Mouse (Mus musculus) stomach, embryonic 14.5 days (tissue): ENCODE results near the gene Hnrnph2. TPM values are rescaled to one million over a fixed set of nuclear protein-coding genes. Genes with fewer than 3 reads are reported as not detected.

Source experiments
- ATAC-seq: fragments of 200-750 bp; cut with Nextera tagmentation; 2 replicates; pipeline ENCODE4 v1.8.0; 2017; ENCODE audit warnings: low read depth, moderate TSS enrichment; ENCODE audit not compliant: insufficient number of reproducible peaks, insufficient read depth, low FRiP score
- H3K27ac ChIP-seq: fragments of 300-500 bp; sonication (generic); 2 replicates; pipeline ENCODE4 v1.5.1; 2014; ENCODE audit warnings: mild to moderate bottlenecking, low read length, moderate library complexity, mixed read lengths
- H3K27me3 ChIP-seq: fragments of 300-500 bp; sonication (generic); 2 replicates; pipeline ENCODE4 v1.6.1; 2014; ENCODE audit warnings: low read length, control low read depth, mixed read lengths; ENCODE audit not compliant: control insufficient read depth, insufficient read depth
- H3K36me3 ChIP-seq: fragments of 300-500 bp; sonication (generic); 2 replicates; pipeline ENCODE4 v1.6.1; 2014; ENCODE audit warnings: mild to moderate bottlenecking, control low read depth, low read length, moderate library complexity, mixed read lengths; ENCODE audit not compliant: control insufficient read depth, insufficient read depth
- H3K4me1 ChIP-seq: fragments of 300-500 bp; sonication (generic); 2 replicates; pipeline ENCODE4 v1.6.1; 2014; ENCODE audit warnings: low read length, control low read depth, mixed read lengths; ENCODE audit not compliant: control insufficient read depth, insufficient read depth
- H3K4me2 ChIP-seq: fragments of 300-500 bp; sonication (generic); replicated peaks from 2 replicates; pipeline ENCODE4 v1.6.1; 2014; ENCODE audit warnings: low read depth, low read length, control low read depth
- H3K4me3 ChIP-seq: fragments of 300-500 bp; sonication (generic); 2 replicates; pipeline ENCODE4 v1.5.1; 2014; ENCODE audit warnings: low read depth, low read length, control low read depth
- H3K9ac ChIP-seq: fragments of 300-500 bp; sonication (generic); replicated peaks from 2 replicates; pipeline ENCODE4 v1.6.1; 2014; ENCODE audit warnings: low read depth, mild to moderate bottlenecking, control low read depth, low read length, moderate library complexity, mixed read lengths
- H3K9me3 ChIP-seq: fragments of 300-500 bp; sonication (generic); 2 replicates; pipeline ENCODE4 v1.6.1; 2016; ENCODE audit warnings: low read depth, low read length, control low read depth; ENCODE audit not compliant: control insufficient read depth
- WGBS: fragments of 180-500 bp; shearing (Covaris S2); extraction: QIAGEN DNeasy Blood & Tissue Kit; methylation state at CpG from one replicate; pipeline ENCODE4 v1.1.7; 2014; 5-methylcytosine and 5-hydroxymethylcytosine counted together
- polyA plus RNA-seq: library from polyadenylated mRNA; unstranded; fragments of >200 nt; fragmentation: Nextera tagmentation; extraction: Ambion mirVana; gene quantifications from 2 replicates; pipeline ENCODE4 v1.2.1, GENCODE M21; 2014

The Hnrnph2 gene
- polyA plus RNA-seq, 1 experiment from 2014 or later, result 84.8 TPM

DNA sequence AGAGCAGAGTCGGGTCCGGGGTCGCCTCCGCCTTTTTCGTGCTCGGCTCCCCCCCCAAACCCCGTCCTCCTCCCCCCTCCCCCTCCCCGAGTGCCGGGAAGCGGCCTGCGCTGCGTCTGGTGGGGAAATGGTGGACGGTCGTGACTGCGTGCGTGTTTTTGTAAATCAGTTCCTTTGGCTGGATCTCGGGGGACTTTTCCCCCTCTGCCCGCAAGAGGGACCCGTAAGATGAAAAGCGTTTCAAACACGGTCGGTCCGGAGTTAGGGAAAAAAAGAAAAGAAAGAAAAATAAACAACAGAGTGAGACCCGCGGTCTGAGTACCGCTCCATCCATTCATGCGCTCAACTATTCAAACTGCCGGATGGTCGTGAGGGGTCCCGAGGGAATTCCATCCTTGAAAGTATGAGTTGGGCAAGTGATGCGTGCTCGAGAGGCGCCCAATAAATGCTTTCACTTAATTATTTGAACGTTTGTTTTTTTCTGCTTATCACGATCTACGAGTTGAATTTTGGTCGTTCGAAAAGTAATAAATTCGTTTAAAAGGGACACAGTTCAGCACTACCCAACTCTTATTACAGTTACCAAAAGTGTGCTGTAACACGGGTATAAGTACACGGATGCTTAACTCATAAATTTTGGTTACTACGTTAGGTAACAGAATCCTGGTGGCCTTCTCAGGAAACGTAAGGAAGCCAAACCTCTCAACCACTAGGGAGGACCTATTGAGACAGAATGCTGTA is 571 bp downstream of the Hnrnph2 start:
- H3K9ac ChIP-seq, result peak overlapping the region; percentile 45
- peak; percentile 78 for ATAC-seq
- H3K27me3 ChIP-seq, result no peaks in the 10 kb centered on the region
- WGBS, result 19% methylated on average over 43 of the region's 43 CpGs
- peak overlapping the region; percentile 40 for H3K4me2 ChIP-seq
- H3K27ac ChIP-seq, result peak overlapping the region; percentile 82
- H3K4me3 ChIP-seq, result peak overlapping the region; percentile 51
- H3K36me3 ChIP-seq, result no peaks in the 10 kb centered on the region
- H3K4me1 ChIP-seq, result no peaks in the 10 kb centered on the region
- no peaks in the 10 kb centered on the region for H3K9me3 ChIP-seq

- no peak for ATAC-seq
- Histone ChIP-seq H3K36me3 (peaks cover 3% of the 10 kb centered on the region; the same call in 1 of the 2 replicates), H3K27ac (no peak overlapping the region), H3K27me3 (no peaks in the 10 kb centered on the region), H3K4me3 (no peak overlapping the region), H3K9ac (no peak overlapping the region), H3K4me2 (no peak overlapping the region), H3K9me3 (no peaks in the 10 kb centered on the region), H3K4me1 (no peaks in the 10 kb centered on the region)
- WGBS, result 28% methylated on average over 4 of the region's 4 CpGs
These were observed 8.5 kb downstream of the Hnrnph2 start for GRCm38 (mm10) chrX:134609472-134609871.

DNA sequence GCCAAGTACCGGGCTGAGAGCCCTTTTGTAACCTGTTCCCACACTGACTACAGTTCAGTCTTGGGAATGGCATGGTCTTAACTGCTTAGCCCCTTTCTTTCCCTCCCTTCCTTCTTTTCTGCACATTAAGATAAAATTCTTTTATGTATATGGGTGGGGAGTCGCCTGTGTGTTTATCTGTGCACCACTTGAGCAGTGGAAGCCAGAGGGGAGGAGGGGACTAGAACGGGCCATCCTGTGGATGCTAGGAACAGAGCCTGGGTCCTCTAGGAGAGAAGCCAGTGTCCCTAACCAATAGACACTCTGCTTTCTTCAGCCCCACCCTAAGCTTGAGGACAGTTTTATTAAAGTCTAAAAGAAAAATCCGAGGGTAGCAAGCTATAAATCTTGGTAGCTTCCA is 10.0 kb downstream of the Hnrnph2 start:
- 69% methylated on average over 4 of the region's 4 CpGs for WGBS
- H3K9ac ChIP-seq, result no peak overlapping the region
- H3K4me3 ChIP-seq, result no peak overlapping the region
- no peak overlapping the region for H3K4me2 ChIP-seq
- H3K27me3 ChIP-seq, result no peaks in the 10 kb centered on the region
- H3K4me1 ChIP-seq, result no peaks in the 10 kb centered on the region
- no peak for ATAC-seq
- H3K9me3 ChIP-seq, result no peaks in the 10 kb centered on the region
- H3K27ac ChIP-seq, result no peak overlapping the region
- H3K36me3 ChIP-seq, result peaks cover 3% of the 10 kb centered on the region; the same call in 1 of the 2 replicates

GRCm38 (mm10) chrX:134612285-134612959 is 11.4 kb downstream of the Hnrnph2 start:
- Histone ChIP-seq H3K4me1 (no peaks in the 10 kb centered on the region), H3K27ac (peak overlapping the region; percentile 87), H3K4me3 (peak overlapping the region; percentile 10; the same call in 1 of the 2 replicates), H3K36me3 (peaks cover under 1% of the 10 kb centered on the region; the same call in 1 of the 2 replicates), H3K27me3 (no peaks in the 10 kb centered on the region), H3K9me3 (no peaks in the 10 kb centered on the region), H3K9ac (no peak overlapping the region), H3K4me2 (peak overlapping the region; percentile 19)
- WGBS, result 20% methylated on average over 15 of the region's 15 CpGs
- ATAC-seq, result peak; percentile 91

DNA sequence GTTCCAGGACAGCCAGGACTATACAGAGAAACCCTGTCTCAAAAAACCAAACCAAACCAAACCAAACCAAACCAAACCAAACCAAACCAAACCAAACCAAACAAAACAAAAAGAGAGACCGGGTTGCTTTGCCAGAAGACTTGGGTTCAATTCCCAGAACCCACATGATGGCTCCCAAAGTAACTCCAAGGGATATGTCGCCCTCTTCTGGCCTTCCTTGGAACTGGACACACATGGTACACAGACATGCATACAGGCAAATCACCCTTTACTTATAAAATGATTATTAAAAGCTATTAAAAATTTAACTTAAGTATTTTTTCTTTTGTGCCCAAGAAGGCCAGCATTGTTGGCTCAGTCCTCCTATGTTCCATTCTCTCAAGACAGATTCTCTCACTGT is 13.3 kb downstream of the Hnrnph2 start:
- Histone ChIP-seq H3K27me3 (no peaks in the 10 kb centered on the region), H3K9me3 (no peaks in the 10 kb centered on the region), H3K4me2 (no peak overlapping the region), H3K4me3 (no peak overlapping the region), H3K27ac (no peak overlapping the region), H3K36me3 (no peaks in the 10 kb centered on the region), H3K9ac (no peak overlapping the region), H3K4me1 (no peaks in the 10 kb centered on the region)
- ATAC-seq, result no peak
- 54% methylated on average over 2 of the region's 2 CpGs for WGBS

GRCm38 (mm10) chrX:134619695-134620094 is 18.7 kb downstream of the Hnrnph2 start:
- Histone ChIP-seq H3K9me3 (no peaks in the 10 kb centered on the region), H3K27ac (no peak overlapping the region), H3K27me3 (no peaks in the 10 kb centered on the region), H3K4me3 (no peak overlapping the region), H3K4me1 (no peaks in the 10 kb centered on the region), H3K36me3 (no peaks in the 10 kb centered on the region), H3K4me2 (no peak overlapping the region), H3K9ac (no peak overlapping the region)
- no peak for ATAC-seq
- 60% methylated on average over 9 of the region's 9 CpGs for WGBS

DNA sequence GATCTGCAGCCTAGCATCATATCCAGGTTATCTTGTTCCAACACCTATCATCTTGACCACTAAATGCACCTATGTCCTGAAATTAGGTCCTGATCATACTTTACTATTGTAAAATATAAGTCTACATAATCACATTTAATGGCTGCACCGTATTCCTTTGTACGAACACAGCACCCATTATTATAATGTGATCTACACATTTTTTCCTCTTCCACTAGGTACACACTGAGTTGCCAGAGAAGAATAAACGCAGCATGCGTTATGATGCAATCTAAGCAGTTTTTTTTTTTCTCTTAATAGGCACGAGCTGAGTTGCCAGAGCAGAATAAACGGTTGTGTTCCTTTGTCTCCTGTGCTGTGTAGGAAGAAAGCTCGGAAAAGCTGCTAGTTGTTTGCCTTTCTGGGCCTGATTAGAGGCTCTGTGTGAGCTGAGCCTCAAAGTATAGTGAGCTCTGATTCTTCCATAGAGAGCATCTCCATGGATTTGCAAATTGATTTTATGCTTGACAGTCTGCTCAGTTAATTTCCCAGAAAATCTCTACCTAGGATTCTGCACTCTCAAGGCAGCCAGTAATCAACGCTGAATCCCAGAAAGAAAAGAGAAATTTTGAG is 19.4 kb downstream of the Hnrnph2 start:
- Histone ChIP-seq H3K4me1 (no peaks in the 10 kb centered on the region), H3K4me3 (no peak overlapping the region), H3K36me3 (no peaks in the 10 kb centered on the region), H3K4me2 (no peak overlapping the region), H3K9me3 (no peaks in the 10 kb centered on the region), H3K27me3 (no peaks in the 10 kb centered on the region), H3K9ac (no peak overlapping the region), H3K27ac (no peak overlapping the region)
- ATAC-seq, result no peak
- WGBS, result 54% methylated on average over 8 of the region's 8 CpGs

GRCm38 (mm10) chrX:134621685-134622084 is 20.7 kb downstream of the Hnrnph2 start:
- no peaks in the 10 kb centered on the region for H3K27me3 ChIP-seq
- H3K4me1 ChIP-seq, result no peaks in the 10 kb centered on the region
- H3K27ac ChIP-seq, result no peak overlapping the region
- 75% methylated on average over 3 of the region's 3 CpGs for WGBS
- H3K4me2 ChIP-seq, result no peak overlapping the region
- no peak overlapping the region for H3K4me3 ChIP-seq
- H3K9ac ChIP-seq, result no peak overlapping the region
- no peak for ATAC-seq
- H3K9me3 ChIP-seq, result no peaks in the 10 kb centered on the region
- H3K36me3 ChIP-seq, result no peaks in the 10 kb centered on the region
